Mouse (Mus musculus) B cell, adult 67 days (primary cell): ENCODE results near the gene Olfr834. TPM values are rescaled to one million over a fixed set of nuclear protein-coding genes. Genes with fewer than 3 reads are reported as not detected.

Source experiments
- total RNA-seq, 2 experiments: library from RNA; stranded (reverse); gene quantifications; 4 replicates each; pipeline ENCODE4 v1.2.4; 2023

Olfr834 gene
- total RNA-seq = not detected

GRCm38 (mm10) chr9:18987690-18988089 is at the start of gene Olfr834:
TSS of gene Olfr834 (plus strand) at chr9:18987990.

GRCm38 (mm10) chr9:19032435-19032834 is 44.6 kb downstream of the Olfr834 start, which contains the start of gene Olfr835:
TSS of gene Olfr835 (plus strand) at chr9:19032735.

Other genes with a start within 250 kb of the Olfr834 start
- not detected for gene Olfr24, start 224.0 kb upstream of the Olfr834 start, total RNA-seq
- gene Olfr828, start 168.5 kb upstream of the Olfr834 start, total RNA-seq = not detected
- gene Olfr829, start 133.1 kb upstream of the Olfr834 start, total RNA-seq = not detected
- not detected for gene Olfr830, start 113.3 kb upstream of the Olfr834 start, total RNA-seq
- gene Olfr832, start 50.9 kb upstream of the Olfr834 start, total RNA-seq = not detected
- gene Olfr835, start 44.7 kb downstream of the Olfr834 start, total RNA-seq = not detected
- gene Olfr836, start 132.4 kb downstream of the Olfr834 start, total RNA-seq = not detected
- not detected for gene Olfr837, start 148.3 kb downstream of the Olfr834 start, total RNA-seq
- gene Olfr839-ps1, start 189.3 kb downstream of the Olfr834 start, total RNA-seq = not detected